Mouse (Mus musculus): ENCODE results near the gene Syt13.
A peak's percentile ranks its signal among the peaks of the same experiment; 100 is the strongest.

Syt13 gene

DNA sequence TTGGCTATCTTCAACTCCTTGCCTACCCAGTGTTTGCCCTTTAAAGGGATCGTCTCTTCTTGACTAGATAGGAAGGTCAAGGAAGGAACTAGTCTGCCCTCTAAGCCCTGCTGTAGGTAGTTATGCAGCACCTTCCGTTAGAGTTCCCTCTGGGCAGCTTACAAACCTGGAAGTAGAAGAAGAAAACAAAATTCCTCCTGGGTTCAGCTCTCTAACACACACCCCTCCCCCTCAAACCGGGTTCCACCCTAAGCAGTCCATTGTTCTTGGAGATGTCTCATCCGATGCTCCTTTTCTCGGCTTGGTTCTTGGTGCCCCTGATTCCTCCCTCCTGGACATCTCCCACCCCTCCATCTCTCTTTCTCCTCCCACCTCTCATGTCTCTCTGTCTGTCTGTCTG, 14.8 kb downstream of the Syt13 start:
- no peak for DNase-seq

DNA sequence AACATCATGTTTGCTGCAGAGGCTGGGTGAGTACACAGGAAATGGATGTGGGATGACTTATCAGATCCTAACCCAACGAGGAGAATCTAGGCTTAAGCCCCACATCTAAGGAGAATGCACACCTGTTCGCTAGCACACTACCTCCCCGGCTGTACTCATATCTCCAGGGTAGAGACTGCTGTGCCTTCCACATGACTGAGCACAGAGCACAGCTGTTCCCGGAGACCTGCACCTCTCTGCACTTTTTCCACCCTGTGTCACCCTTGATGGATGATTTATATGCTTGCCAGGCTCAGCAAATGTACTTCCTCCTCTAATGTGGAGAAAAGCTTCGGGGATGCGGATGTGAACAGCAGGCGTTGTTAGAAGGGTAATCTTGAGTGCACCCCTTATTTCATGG, 16.2 kb downstream of the Syt13 start:
- DNase-seq = peak; percentile 57

DNA sequence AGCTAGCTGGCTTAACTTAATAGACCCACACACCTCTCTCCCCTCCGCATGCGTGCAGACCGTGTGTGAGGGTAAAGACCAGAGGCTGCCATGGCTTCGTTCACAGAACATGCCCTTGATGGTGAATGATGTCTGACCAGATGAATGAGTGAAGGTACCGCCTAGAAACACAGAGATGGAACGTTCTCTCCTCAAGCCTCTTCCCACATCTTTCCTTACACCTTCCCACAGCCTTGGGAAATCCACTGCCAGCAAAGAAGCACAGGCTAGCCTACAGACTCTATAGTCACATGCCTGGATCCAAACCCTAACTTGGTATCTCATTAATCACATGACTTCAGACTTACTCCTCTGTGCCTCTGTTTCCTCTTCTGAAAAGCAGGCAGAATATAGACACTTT, 18.5 kb downstream of the Syt13 start:
- no peak for DNase-seq

DNA sequence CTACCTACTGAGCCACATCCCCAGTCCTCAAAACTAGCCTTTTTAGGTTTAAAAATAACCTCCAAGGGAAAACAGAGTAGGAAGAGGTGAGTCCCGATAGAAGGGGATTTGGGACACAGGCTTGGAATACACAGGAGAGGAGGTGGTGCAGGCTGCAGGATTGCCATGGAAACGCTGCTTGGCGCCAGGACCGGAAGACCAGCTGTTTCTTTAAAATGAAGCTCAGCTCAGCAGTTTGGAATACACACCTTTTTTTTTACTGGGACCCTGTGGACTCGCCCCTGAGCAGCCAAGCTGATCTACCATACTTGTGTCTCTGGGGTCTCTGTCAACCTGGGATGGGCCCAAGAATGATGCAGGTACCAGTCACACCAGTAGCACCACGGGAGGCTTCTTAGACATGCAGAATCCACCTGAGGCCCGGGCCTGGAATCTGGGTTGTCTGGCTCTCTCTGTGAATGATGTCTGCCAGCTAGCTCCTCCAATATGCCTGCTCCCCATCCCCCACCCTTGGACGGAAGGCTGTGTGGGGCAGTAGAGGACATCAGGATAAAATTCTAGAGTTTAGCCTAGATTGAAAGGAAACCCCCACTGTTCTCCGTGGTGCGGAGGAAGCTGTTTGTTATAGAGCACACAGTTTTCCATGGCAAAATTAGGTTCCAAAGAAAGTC, 19.5 kb downstream of the Syt13 start:
- DNase-seq = peak; percentile 17

DNA sequence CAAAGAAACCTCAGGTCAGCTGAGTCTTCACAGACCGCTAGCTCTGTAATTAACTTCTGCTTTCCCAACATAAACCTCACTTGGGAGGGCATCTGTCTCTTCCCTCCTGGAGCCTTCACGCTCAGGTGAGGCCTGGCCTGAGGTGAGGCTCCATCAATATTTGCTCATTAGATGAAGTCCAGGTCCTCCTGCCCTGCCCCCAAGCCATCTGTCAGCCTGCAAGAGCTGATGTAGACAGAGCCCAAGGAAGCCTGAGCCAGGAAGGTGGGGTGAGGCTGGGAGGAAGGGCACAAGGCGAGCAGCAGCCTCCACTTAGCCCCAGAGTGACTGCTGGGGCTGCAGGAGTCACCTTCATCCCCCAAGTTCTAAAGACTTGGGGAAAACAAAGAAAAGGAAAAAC, 20.6 kb downstream of the Syt13 start:
- peak; percentile 35 for DNase-seq

DNA sequence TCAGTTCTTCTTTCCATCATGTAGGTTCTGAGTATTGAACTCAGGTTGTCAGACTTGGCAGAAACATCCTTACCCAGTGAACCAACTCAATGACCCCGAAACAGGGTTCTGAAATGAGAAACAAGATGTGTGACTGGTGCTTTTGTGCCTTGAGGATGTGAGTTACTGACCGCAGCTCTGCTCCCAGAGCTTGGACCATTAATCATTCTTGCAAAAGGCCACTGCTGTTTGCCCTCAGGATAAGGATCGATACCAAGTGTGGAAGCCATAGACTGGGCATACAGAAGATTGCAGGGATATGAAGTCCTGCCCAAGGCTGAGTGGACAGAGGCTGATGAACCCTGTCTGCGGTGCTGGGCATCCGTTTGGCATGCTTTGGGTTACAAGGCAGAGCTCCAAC, 23.2 kb downstream of the Syt13 start:
- DNase-seq = no peak

DNA sequence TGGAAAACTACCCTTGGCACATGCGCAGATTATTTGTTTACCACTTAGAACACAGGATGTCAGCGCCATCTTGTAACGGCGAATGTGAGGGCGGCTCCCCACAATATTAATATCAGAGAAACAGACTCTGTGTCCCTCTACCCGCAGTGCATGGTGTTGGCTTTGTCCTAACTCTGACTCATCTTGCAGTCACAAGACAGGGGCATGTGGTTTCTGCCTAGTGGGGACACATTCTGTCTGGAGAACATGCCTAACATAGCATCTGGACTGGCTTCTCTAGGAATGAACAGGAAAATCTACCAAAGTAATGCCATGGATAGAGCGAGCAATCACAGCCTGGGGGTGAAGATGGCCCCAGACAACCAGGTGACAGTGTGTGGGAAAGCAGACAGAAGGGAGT, 23.9 kb downstream of the Syt13 start:
- no peak for DNase-seq

DNA sequence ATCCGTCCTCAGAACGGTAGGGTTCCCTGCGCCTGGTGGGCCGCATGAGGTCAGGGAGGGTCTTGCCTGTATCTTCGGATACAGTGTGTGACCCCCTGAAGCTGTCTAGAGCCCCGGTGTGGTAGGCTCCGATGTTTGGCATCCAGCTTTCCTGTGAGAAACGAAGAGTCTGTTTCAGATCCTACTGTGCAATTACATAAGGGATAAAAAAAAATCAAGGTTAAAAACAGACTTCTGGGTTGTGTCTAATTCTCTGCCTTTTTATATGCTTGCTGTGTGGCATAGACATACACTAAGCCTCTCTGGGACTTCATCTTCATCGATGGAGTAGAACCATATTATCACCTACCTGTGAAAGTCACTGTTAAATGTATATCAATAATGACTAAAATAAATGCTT, 26.1 kb downstream of the Syt13 start:
- DNase-seq = no peak

DNA sequence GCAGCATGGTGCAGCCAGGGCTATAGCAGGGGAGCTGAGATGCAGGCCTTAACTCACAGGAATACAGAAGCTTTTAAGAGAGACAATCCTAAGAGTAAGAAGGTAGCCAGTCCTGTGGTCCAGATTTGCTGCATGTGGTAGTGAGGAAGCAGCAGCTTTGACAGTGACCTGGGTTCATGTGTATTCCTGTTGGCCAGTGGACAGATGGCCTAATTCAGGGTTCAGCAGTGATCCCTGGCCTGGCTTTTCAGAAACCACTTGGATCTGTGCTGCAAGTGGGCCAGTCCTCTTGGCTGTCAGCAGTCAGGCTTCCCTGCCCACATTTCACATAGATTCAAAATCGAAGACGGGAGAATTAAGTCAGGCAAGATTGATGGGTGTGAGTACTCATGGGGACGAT, 26.6 kb downstream of the Syt13 start:
- no peak for DNase-seq

DNA sequence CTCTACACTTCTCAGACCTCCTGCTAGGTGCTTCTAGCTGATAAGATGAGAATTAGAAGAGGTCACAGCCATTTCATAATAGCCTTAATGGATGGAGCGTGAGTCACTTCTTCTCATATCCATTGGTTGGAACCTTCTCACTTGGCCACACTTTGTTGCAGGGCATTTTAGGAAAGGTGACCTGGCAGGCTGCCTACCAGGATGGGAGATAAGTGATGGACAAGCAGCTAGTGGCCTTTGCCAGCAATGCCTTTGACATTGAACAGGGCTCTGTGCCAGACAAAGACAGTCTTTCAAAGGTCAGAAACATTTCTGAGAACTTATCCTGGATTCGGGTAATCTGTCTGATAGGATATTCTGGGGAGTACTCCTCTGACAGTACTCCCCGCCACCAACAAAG, 28.5 kb downstream of the Syt13 start:
- DNase-seq = no peak

DNA sequence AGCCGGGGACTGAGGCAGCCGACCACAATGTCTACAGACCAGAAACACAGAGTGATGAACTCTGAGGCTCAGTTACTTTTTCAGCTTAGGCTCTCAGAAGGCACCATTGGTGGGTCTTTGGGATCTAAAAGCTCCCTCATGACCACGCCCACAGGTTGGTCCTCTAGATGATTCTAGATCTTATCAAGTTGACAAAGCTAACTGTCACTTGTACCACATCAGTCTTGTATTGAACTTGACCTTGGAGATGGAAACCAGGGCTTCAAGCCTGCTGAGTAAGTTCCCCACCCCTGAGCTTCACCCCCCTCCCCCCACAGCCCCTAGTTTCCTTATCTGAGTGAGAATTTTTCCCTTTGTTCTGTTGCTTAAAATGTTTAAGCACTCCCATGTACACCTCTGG, 29.5 kb downstream of the Syt13 start:
- DNase-seq = peak; percentile 23

DNA sequence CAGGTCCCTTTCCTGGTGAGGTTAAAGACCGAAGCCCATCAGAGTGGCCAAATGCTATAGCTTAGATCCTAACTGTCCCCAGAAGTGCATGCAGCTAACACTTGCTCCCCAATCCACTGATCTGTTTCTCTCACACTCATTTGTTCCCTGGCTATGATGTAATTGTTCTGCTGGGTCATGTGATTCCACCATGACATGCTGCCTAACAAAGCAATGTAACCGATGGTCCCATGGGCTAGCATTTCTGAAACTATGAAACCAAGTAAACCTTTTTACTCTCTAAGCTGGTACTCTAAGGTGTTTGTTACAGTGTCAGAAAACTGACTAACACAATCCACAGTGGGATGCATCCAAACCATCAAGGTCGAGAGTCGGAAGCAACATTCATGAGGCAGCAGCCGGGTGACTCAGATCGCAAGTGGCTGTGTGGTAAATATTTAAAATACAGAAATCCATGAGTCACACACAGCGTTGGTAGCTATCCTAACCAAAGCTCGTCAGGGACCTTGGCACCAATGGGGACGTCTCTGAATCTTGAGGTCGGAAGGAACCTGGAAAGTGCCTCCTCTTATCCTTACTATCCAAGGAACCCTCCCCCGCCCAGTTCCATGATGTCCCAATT, 30.3 kb downstream of the Syt13 start:
- peak; percentile 16 for DNase-seq

DNA sequence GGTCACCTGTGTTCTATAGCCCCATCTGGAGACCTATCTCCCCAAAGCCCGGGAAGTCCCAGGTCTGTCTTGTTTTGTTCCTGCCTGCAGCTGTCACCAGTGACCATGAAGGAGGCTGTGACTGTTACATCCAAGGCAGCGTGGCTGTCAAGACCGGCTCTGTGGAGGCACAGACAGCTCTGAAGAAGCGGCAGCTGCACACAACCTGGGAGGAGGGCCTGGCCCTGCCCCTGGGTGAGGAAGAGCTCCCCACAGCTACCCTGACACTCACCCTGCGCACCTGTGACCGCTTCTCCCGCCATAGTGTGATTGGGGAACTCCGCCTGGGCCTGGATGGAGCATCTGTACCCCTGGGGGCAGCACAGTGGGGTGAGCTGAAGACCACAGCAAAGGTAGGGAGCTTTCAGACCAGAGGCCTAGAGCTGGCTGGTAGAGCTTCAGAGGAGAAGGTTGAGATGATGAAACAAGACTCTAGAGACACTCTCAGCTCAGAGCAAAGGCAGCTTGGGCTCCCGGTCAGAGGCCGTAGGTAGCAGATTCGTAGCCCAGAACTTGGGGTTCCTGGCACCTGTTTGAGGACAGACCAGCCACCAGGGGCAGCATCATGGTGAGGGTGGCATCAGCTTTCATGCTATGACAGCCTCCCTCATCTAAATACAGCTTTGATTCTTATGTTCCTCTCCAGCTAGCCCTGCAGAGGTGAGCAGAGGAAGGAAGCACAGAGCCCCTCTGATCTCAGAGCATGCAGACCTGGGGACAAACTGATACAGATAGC, 31.1 kb downstream of the Syt13 start:
- DNase-seq = peak; percentile 85

DNA sequence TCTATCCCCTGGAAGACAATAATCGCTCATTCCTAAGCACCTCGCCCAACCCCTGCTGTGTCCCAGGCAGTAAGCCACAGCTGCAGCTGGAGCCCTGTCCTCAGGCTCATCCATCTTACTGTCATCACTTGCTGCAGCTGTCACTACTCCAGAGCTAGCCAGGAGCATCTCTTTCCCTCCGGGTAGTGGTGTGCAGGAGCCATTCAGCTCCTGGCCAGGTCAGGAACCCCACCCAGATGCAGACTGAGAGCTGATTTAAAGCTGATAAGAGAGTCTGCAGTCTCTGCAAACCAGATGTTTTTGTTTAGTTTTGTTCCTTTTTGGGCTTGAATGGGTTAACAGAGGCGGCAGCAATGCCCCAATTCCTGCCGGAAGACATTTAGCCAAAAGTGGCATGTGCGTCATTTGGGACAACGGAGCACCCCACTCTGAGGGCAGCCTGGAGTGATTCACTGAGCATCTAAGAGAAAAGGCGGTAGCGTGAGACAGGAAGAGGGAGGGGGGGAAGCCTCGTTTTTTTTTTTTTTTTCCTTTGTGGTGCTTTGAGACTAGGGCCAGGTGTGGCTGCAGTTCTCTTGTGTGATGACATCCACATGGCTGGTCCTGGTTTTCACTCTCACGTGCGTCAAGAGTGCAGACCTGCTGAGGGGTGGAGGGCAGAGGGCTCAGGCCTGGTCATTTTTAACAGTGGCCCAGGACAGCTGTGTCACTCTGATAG, 33.2 kb downstream of the Syt13 start:
- DNase-seq = peak; percentile 65

DNA sequence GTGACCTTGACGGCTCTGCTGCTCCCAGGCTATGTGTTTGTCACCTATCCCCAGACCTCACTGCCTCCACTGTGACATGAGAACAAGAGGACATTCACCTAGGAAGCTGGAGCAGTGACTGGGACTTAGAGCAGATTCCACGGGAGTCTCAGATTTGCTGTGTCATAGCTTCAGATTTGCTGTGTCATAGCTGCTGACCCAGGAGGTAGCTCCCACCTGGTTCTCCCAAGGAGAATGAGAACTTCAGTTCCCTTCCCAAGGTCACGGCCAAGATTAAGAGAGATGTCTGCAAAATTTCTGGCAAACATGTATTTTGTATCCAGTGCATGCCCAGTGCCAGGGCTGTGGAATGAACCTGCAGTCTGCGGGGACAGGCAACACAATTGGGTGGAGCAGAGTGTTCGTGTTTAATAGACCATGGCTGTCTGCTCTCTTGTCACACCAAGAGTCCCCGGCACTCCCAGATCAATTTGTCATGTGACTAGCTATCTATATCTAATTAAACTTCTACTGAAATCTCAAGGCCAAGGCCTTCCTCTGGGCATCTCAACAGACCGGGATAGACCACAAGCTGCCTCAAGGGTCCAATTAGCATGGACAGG, 33.9 kb downstream of the Syt13 start:
- peak; percentile 33 for DNase-seq

DNA sequence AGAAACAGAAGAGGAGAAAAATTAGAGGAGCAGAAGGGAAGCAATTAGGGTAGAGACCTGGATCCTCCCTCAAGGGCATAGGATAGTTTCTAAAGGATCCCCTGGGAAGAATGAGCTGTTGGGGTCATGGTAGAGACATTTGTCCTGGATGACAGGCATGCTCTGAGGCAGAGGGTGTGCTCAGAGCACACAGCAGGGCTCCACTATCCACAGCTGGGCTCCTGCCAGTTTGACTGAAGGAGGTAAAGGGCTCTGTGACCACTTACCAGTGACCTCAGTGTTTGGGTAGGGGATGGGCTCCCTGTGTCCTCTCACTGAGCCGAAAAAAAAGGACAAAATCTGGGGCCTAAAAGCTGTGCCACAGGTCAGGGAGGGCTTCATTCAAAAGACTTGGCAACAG, 34.6 kb downstream of the Syt13 start:
- peak; percentile 21 for DNase-seq

DNA sequence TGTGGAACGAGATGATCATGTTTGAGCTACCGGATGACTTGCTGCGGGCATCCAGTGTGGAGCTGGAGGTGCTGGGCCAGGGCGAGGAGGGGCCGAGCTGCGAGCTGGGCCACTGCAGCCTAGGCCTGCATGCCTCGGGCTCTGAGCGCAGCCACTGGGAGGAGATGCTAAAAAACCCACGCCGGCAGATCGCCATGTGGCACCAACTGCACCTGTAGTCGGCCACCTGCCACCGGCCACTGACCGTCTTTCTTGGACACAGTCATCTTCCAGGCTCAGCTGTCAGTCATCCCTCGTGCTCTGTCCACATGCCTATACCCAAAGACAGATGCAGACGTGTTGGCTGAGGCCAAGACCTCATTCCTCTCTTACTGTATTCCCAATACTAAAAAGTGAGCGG, 38.6 kb downstream of the Syt13 start:
- DNase-seq = peak; percentile 23

DNA sequence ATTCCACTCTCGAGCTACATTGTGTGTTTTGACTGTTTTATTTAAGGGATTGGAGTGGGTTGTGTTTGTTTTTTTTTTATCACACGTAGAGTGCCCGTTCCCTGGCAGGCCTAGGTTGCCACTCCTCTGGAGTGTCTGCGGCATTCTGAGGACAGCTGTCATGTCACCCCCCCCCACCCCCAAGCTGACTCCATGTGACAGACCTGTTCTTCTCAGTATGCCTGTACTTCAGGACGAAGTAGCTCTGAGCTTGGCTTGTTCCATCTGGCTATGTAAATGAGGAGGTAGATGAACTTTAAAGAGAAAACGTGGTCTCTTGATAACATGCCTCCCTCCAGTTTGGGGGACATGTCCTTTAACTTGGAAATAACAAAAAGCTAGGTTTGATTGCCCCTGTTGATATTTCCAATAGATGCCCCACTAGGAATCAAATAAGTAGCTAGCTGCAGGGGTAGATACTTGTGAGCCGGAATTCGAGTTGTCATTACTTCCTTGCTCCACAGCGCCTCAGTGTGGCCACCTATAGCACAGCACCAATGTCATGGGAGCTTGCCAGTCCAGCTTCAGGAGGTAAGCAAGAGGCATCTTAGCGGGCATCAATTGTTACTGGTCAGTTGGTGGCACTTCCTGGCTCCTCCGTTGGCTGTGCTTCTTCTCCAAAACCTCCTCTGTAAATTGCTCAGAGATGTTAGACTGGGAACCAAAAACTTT, 39.7 kb downstream of the Syt13 start:
- peak; percentile 94 for DNase-seq

DNA sequence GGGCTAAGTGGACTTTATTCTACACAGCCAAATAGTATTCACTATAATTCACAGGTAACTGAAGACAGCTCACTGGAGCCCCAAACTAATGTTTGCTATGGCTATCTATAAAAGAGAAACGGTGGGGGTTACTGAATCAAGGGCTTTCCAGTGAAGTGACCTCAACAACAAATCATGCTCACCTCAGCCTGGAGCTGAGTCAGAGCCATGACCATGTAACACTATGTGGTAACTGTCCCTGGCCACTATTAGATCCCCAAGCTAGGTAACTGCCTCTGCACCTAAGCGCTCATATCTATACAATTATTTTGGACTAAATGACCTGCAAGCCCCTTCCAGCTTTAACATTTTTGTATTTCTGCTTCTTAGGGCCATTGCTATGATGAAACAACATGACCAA, 42.0 kb downstream of the Syt13 start:
- DNase-seq = no peak

DNA sequence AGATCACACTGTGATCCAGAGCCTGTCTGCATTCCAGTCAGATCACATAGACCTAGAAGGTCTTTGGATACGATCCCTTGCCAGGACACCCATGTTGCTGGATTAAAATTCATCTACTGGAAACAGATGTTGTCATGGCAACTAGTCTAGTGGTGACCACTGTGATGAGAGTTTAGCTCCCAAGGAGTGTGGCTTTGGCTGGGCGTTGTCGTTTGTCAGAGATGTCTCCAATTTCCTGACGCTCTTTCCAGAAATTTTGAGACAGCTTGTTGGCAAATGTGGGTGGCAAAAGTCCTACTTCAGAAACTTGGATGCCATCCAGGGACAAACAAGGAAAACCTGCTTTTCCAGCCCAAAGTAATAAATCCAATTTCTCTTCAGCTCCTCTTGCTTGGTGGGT, 43.7 kb downstream of the Syt13 start:
- no peak for DNase-seq

DNA sequence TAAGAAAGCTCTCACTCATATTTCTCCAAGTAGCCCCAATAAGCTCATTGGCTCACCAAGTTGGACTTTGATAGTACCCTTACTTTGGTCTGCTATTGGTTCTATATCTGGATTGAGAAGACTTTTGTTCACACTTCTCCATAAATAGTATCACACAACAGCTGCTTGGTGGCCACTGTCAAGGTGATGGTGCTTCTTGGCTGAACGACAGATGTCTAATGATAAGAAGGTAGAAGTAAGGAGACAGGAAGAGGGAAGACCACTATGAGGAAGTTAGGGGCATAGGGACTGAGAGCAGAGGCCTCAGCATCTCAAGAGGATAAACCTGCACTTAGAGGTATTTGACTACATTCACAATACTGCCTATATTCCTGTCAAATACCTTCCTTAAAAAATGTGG, 49.4 kb downstream of the Syt13 start:
- no peak for DNase-seq

DNA sequence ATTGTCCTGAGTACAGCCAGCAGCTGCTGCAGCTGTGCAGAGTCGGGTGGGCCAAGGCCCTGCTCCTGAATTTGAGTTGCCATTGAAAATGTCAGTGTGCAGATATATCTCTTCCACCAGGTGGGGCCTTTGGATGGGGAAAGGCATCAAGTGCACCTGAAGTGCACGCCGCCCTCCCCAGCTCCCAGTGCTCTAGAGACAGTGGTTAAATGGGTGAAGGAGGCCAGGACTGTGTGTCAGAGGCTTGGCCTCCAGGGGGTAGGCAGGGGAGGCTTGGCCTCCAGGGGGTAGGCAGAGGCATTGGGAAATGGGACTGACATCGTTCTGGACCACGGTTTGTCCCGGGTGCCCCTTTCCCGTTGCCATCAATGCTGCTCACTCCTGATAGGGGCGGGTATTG, 51.4 kb downstream of the Syt13 start:
- DNase-seq = peak; percentile 61
